Mouse (Mus musculus) intestine, embryonic 16.5 days (tissue): ENCODE measurements around the gene Tex45. TPM values are rescaled to one million over a fixed set of nuclear protein-coding genes. Genes with fewer than 3 reads are reported as not detected.

Experiments used
- ATAC-seq: fragments of 200-750 bp; cut with Nextera tagmentation; 2 replicates; pipeline ENCODE4 v1.8.0; 2017; ENCODE audit warnings: moderate TSS enrichment, moderate library complexity
- H3K27ac ChIP-seq: fragments of 300-500 bp; sonication (generic); 2 replicates; pipeline ENCODE4 v1.5.1; 2014; ENCODE audit warnings: mild to moderate bottlenecking, low read length
- H3K27me3 ChIP-seq: fragments of 300-500 bp; sonication (generic); replicated peaks from 2 replicates; pipeline ENCODE4 v1.6.1; 2014; ENCODE audit warnings: low read length, control low read depth, mixed read lengths; ENCODE audit not compliant: control insufficient read depth, insufficient read depth
- H3K36me3 ChIP-seq: fragments of 300-500 bp; sonication (generic); 2 replicates; pipeline ENCODE4 v1.6.1; 2014; ENCODE audit warnings: low read length, control low read depth; ENCODE audit not compliant: control insufficient read depth, insufficient read depth
- H3K4me1 ChIP-seq: fragments of 300-500 bp; sonication (generic); 2 replicates; pipeline ENCODE4 v1.6.1; 2014; ENCODE audit warnings: low read length, control low read depth, mixed read lengths; ENCODE audit not compliant: control insufficient read depth, insufficient read depth
- H3K4me2 ChIP-seq: fragments of 300-500 bp; sonication (generic); 2 replicates; pipeline ENCODE4 v1.6.1; 2014; ENCODE audit warnings: low read depth, low read length, control low read depth
- H3K4me3 ChIP-seq: fragments of 300-500 bp; sonication (generic); 2 replicates; pipeline ENCODE4 v1.5.1; 2014; ENCODE audit warnings: mild to moderate bottlenecking, low read length
- H3K9ac ChIP-seq: fragments of 300-500 bp; sonication (generic); 2 replicates; pipeline ENCODE4 v1.6.1; 2014; ENCODE audit warnings: low read depth, low read length
- H3K9me3 ChIP-seq: fragments of 300-500 bp; sonication (generic); 2 replicates; pipeline ENCODE4 v1.6.1; 2016; ENCODE audit warnings: low read length, control low read depth; ENCODE audit not compliant: control insufficient read depth
- WGBS: fragments of 180-500 bp; shearing (Covaris S2); extraction: QIAGEN DNeasy Blood & Tissue Kit; methylation state at CpG from one replicate; pipeline ENCODE4 v1.1.7; 2014; 5-methylcytosine and 5-hydroxymethylcytosine counted together
- polyA plus RNA-seq: library from polyadenylated mRNA; unstranded; fragments of >200 nt; fragmentation: Nextera tagmentation; extraction: Ambion mirVana; gene quantifications from 2 replicates; pipeline ENCODE4 v1.2.1, GENCODE M21; 2015

Tex45 gene
- polyA plus RNA-seq, 1 experiment from 2014 or later = not detected

DNA sequence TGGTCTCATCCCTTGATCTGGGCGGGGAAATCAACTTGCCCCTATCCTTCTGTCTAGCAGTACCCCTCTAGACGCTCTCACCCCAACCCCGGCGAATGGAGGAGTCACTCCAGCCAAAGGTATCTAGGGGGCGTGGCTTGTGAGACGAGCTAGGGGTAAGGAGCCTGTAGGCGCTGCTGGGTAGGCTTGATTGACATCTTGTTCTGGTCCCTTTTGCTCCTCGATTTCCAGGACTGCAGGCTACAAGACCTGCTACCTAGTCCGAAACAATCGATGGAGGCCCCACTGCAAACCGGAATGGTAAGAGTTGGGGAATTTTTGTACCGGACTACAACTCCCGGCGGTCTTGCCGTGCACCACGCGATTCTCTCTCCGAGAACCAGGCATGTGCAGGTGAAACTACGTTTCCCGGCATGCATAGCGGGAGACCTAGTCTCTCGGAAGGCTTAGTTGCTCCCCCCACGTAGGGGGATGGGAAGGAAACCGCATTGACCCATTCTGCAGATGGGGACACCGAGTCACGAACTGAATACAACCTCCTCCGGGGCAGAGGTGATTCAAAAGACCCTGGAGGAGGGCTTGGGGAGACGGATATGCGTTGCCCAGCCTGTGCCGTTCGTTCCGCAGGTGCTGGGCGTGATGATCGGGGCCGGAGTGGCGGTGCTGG is 45.9 kb downstream of the Tex45 start:
- peak overlapping the region; percentile 88 for H3K27ac ChIP-seq
- peak; percentile 92 for ATAC-seq
- peaks cover 4% of the 10 kb centered on the region; the same call in 1 of the 2 replicates for H3K4me1 ChIP-seq
- no peaks in the 10 kb centered on the region for H3K9me3 ChIP-seq
- 0 out of 2 replicates have a peak, but pooled peaks cover 2% of the 10 kb centered on the region for H3K36me3 ChIP-seq
- H3K4me2 ChIP-seq = peak overlapping the region; percentile 91
- H3K9ac ChIP-seq = peak overlapping the region; percentile 77
- WGBS = under 1% methylated on average over 36 of the region's 36 CpGs
- no peaks in the 10 kb centered on the region for H3K27me3 ChIP-seq
- peak overlapping the region; percentile 76 for H3K4me3 ChIP-seq

- H3K36me3 ChIP-seq = peaks cover 4% of the 10 kb centered on the region; the same call in 1 of the 2 replicates
- no peaks in the 10 kb centered on the region for H3K9me3 ChIP-seq
- H3K4me2 ChIP-seq = peak overlapping the region; percentile 91
- WGBS = 6% methylated on average over 16 of the region's 16 CpGs
- H3K27ac ChIP-seq = peak overlapping the region; percentile 73
- H3K4me1 ChIP-seq = peaks cover 4% of the 10 kb centered on the region; the same call in 1 of the 2 replicates
- ATAC-seq = no peak
- no peaks in the 10 kb centered on the region for H3K27me3 ChIP-seq
- peak overlapping the region; percentile 77 for H3K9ac ChIP-seq
- H3K4me3 ChIP-seq = peak overlapping the region; percentile 76
Observed at GRCm38 (mm10) chr8:3517117-3517495, 46.4 kb downstream of the Tex45 start.

DNA sequence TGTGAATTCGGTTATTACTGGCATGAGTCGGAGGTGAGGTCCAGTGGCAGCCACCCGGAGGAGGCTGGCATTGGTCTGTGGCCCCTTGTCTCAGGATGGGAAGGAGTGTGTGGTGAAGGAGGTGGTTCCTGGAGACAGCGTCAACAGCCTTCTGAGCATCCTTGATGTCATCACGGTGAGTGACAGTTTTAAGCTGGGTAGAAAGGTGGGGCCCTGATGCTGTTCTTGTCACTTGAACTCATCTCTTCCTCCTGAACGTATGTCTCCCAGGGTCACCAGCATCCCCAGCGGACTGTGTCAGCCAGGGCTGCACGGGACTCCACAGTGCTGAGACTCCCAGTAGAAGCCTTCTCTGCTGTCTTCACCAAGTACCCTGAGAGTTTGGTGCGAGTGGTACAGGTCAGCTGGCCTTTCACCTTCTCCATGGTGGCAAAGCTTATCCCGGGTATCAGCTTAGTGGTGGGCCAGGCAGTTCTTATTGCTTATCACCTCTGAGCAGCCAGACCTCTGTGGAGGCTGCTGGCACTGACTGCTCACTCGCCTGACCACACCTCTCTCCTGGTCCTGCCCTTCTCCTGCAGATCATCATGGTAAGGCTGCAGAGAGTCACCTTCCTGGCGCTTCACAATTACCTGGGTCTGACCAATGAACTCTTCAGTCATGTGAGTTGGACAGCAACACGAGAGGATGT is 51.5 kb downstream of the Tex45 start:
- H3K9me3 ChIP-seq = no peaks in the 10 kb centered on the region
- H3K4me2 ChIP-seq = no peak overlapping the region
- H3K4me1 ChIP-seq = no peaks in the 10 kb centered on the region
- no peak overlapping the region for H3K27ac ChIP-seq
- no peak overlapping the region for H3K4me3 ChIP-seq
- H3K9ac ChIP-seq = no peak overlapping the region
- 90% methylated on average over 13 of the region's 13 CpGs for WGBS
- H3K27me3 ChIP-seq = no peaks in the 10 kb centered on the region
- ATAC-seq = peak; percentile 70
- peaks cover 19% of the 10 kb centered on the region for H3K36me3 ChIP-seq

- H3K27ac ChIP-seq = no peak overlapping the region
- H3K9me3 ChIP-seq = no peaks in the 10 kb centered on the region
- ATAC-seq = no peak
- H3K9ac ChIP-seq = no peak overlapping the region
- H3K4me2 ChIP-seq = no peak overlapping the region
- H3K27me3 ChIP-seq = no peaks in the 10 kb centered on the region
- WGBS = 88% methylated on average over 5 of the region's 5 CpGs
- no peaks in the 10 kb centered on the region for H3K4me1 ChIP-seq
- no peak overlapping the region for H3K4me3 ChIP-seq
- H3K36me3 ChIP-seq = peaks cover 10% of the 10 kb centered on the region
Observed at GRCm38 (mm10) chr8:3530816-3531215, 60.2 kb downstream of the Tex45 start.

DNA sequence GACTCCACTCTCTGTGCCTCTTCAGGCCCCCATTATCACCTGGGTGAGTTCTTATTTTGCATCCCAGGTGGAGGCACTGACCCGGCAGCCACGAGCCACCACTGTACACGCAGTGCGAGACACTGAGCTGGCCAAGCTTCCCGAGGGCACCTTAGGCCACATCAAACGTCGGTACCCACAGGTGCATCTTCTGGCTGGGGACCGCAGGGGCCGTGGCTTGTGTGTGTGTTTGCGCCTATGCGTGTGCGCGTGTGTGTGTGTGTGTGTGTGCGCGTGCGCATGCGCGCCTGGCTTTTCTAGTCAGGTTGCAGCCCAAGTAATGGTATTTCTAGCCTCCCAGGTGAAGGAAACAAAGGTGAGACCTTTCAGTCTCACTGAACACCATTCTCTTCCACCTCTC is 61.3 kb downstream of the Tex45 start:
- H3K4me1 ChIP-seq = no peaks in the 10 kb centered on the region
- WGBS = 96% methylated on average over 18 of the region's 18 CpGs
- no peaks in the 10 kb centered on the region for H3K27me3 ChIP-seq
- H3K9me3 ChIP-seq = no peaks in the 10 kb centered on the region
- peaks cover 9% of the 10 kb centered on the region for H3K36me3 ChIP-seq
- H3K27ac ChIP-seq = no peak overlapping the region
- no peak overlapping the region for H3K4me2 ChIP-seq
- ATAC-seq = no peak
- H3K4me3 ChIP-seq = no peak overlapping the region
- H3K9ac ChIP-seq = no peak overlapping the region

- peaks cover 24% of the 10 kb centered on the region for H3K36me3 ChIP-seq
- WGBS = 63% methylated on average over 15 of the region's 15 CpGs
- no peaks in the 10 kb centered on the region for H3K27me3 ChIP-seq
- ATAC-seq = peak; percentile 57
- H3K27ac ChIP-seq = no peak overlapping the region
- H3K9ac ChIP-seq = no peak overlapping the region
- H3K4me1 ChIP-seq = no peaks in the 10 kb centered on the region
- H3K4me2 ChIP-seq = no peak overlapping the region
- no peak overlapping the region for H3K4me3 ChIP-seq
- no peaks in the 10 kb centered on the region for H3K9me3 ChIP-seq
Observed at GRCm38 (mm10) chr8:3536053-3536841, 65.6 kb downstream of the Tex45 start.

Other genes starting within 250 kb of the Tex45 start
- 32.5 and 33.2 TPM in 2 replicates for gene Insr, start 191.2 kb upstream of the Tex45 start, polyA plus RNA-seq
- 0.32 and 0.45 TPM in 2 replicates for gene A430078G23Rik, start 117.4 kb upstream of the Tex45 start, polyA plus RNA-seq
- 8.2 and 8.4 TPM in 2 replicates for gene Arhgef18, start 77.9 kb upstream of the Tex45 start, polyA plus RNA-seq
- 17.4 and 17.9 TPM in 2 replicates for gene Pex11g, start 3.2 kb upstream of the Tex45 start, polyA plus RNA-seq
- 30.3 and 31.4 TPM in 2 replicates for gene Zfp358, start 22.3 kb downstream of the Tex45 start, polyA plus RNA-seq
- 73.6 and 94.9 TPM in 2 replicates for gene Mcoln1, start 29.6 kb downstream of the Tex45 start, polyA plus RNA-seq
- gene Pnpla6, start 44.5 kb downstream of the Tex45 start, polyA plus RNA-seq = 39.9 and 43.3 TPM in 2 replicates
- gene C330021F23Rik, start 97.1 kb downstream of the Tex45 start, polyA plus RNA-seq = 5.7 and 6.1 TPM in 2 replicates
- gene Camsap3, start 116.4 kb downstream of the Tex45 start, polyA plus RNA-seq = 23.4 and 26.1 TPM in 2 replicates
- 45.9 and 48.1 TPM in 2 replicates for gene Xab2, start 150.5 kb downstream of the Tex45 start, polyA plus RNA-seq
- 86.6 and 86.9 TPM in 2 replicates for gene Pet100, start 150.7 kb downstream of the Tex45 start, polyA plus RNA-seq
- gene Pcp2, start 154.7 kb downstream of the Tex45 start, polyA plus RNA-seq = 0.29 TPM in 1 of 2 replicates, not detected in the other
- 161 and 169 TPM in 2 replicates for gene Stxbp2, start 160.1 kb downstream of the Tex45 start, polyA plus RNA-seq
- not detected in 2 replicates for gene Retn, start 184.9 kb downstream of the Tex45 start, polyA plus RNA-seq
- 0.29 and 0.62 TPM in 2 replicates for gene Mcemp1, start 194.9 kb downstream of the Tex45 start, polyA plus RNA-seq
- 7.3 and 8.3 TPM in 2 replicates for gene Fcor, start 201.5 kb downstream of the Tex45 start, polyA plus RNA-seq
- gene Trappc5, start 205.4 kb downstream of the Tex45 start, polyA plus RNA-seq = 35.0 and 38.8 TPM in 2 replicates
- 0.06 TPM in 1 of 2 replicates, not detected in the other for gene Fcer2a, start 223.3 kb downstream of the Tex45 start, polyA plus RNA-seq
- gene Clec4g, start 249.8 kb downstream of the Tex45 start, polyA plus RNA-seq = 0.37 TPM in 1 of 2 replicates, not detected in the other